Mouse (Mus musculus) MEL (cell line): ENCODE results near the gene Eva1c. TPM values are rescaled to one million over a fixed set of nuclear protein-coding genes. Genes with fewer than 3 reads are reported as not detected.
A peak's percentile ranks its signal among the peaks of the same experiment; 100 is the strongest.

Source experiments
- DNase-seq: peaks from one replicate; pipeline ENCODE4 v3.0.0; 2011; ENCODE audit warnings: low read depth, low spot score
- H3K27ac ChIP-seq: 2 replicates; pipeline ENCODE4 v1.5.1; 2012; ENCODE audit warnings: low read depth, mild to moderate bottlenecking, control low read depth, low read length, moderate library complexity; ENCODE audit not compliant: control insufficient read depth
- H3K27me3 ChIP-seq, 2 experiments: fragments of 150-350 bp in 1 of 2; sonication (generic) in 1 of 2; 2 replicates each; pipeline ENCODE4 v1.6.1; 2012; ENCODE audit warnings: low read length in 2 of 2, mild to moderate bottlenecking in 2 of 2, improper control_type of control experiment in 1 of 2, moderate library complexity in 1 of 2; ENCODE audit not compliant: insufficient read depth in 2 of 2, control insufficient read depth in 1 of 2
- H3K36me3 ChIP-seq, 2 experiments: 2 replicates each; pipeline ENCODE4 v1.6.1; 2012 to 2014; ENCODE audit warnings: low read length in 2 of 2, improper control_type of control experiment in 1 of 2, inconsistent platforms in 1 of 2, mild to moderate bottlenecking in 1 of 2; ENCODE audit not compliant: insufficient read depth in 2 of 2, control insufficient read depth in 1 of 2
- H3K4me1 ChIP-seq, 2 experiments: fragments of 150-350 bp in 1 of 2; sonication (generic) in 1 of 2; 2 replicates each; pipeline ENCODE4 v1.6.1; 2012; ENCODE audit warnings: low read length in 2 of 2, improper control_type of control experiment in 1 of 2, mild to moderate bottlenecking in 1 of 2; ENCODE audit not compliant: insufficient read depth in 2 of 2, control insufficient read depth in 1 of 2
- H3K4me3 ChIP-seq, 2 experiments: fragments of 150-350 bp in 1 of 2; sonication (generic) in 1 of 2; 2 replicates each; pipeline ENCODE4 v1.5.1; 2012; ENCODE audit warnings: low read depth in 2 of 2, low read length in 2 of 2, mild to moderate bottlenecking in 2 of 2, moderate library complexity in 2 of 2, control low read depth in 1 of 2, improper control_type of control experiment in 1 of 2; ENCODE audit not compliant: control insufficient read depth in 1 of 2, insufficient read depth in 1 of 2
- H3K79me2 ChIP-seq: 2 replicates; pipeline ENCODE4 v1.6.1; 2012; ENCODE audit warnings: mild to moderate bottlenecking, low read length, moderate library complexity; ENCODE audit not compliant: control insufficient read depth, poor library complexity, insufficient read depth
- H3K9ac ChIP-seq: 2 replicates; pipeline ENCODE4 v1.6.1; 2012; ENCODE audit warnings: low read depth, mild to moderate bottlenecking, control low read depth, low read length, moderate library complexity; ENCODE audit not compliant: control insufficient read depth, poor library complexity, severe bottlenecking
- H3K9me3 ChIP-seq: fragments of 150-350 bp; sonication (generic); replicated peaks from 2 replicates; pipeline ENCODE4 v1.6.1; 2012; ENCODE audit warnings: mild to moderate bottlenecking, low read length, improper control_type of control experiment, moderate library complexity; ENCODE audit not compliant: insufficient read depth
- E2F4 ChIP-seq: IDR thresholded peaks from 2 replicates; pipeline ENCODE4 v1.6.1; 2011; ENCODE audit warnings: low read depth, low read length, improper control_type of control experiment, borderline replicate concordance
- ETS1 ChIP-seq: IDR thresholded peaks from 2 replicates; pipeline ENCODE4 v1.6.1; 2012; ENCODE audit warnings: low read depth, mild to moderate bottlenecking, inconsistent platforms, low read length, improper control_type of control experiment, moderate library complexity
- HCFC1 ChIP-seq: IDR thresholded peaks from 2 replicates; pipeline ENCODE4 v1.6.1; 2012; ENCODE audit warnings: low read depth, mild to moderate bottlenecking, inconsistent platforms, low read length, improper control_type of control experiment, moderate library complexity
- JUND ChIP-seq: IDR thresholded peaks from 2 replicates; pipeline ENCODE4 v1.6.1; 2011; ENCODE audit warnings: low read depth, mild to moderate bottlenecking, improper control_type of control experiment, low read length
- KAT2A ChIP-seq: conservative IDR thresholded peaks from 2 replicates; pipeline ENCODE4 v1.6.1; 2012; ENCODE audit warnings: low read depth, low read length, improper control_type of control experiment, inconsistent platforms
- MYB ChIP-seq: IDR thresholded peaks from 2 replicates; pipeline ENCODE4 v1.6.1; 2011; ENCODE audit warnings: mild to moderate bottlenecking, low read depth, low read length, improper control_type of control experiment
- POLR2AphosphoS2 ChIP-seq: IDR thresholded peaks from 2 replicates; pipeline ENCODE4 v1.6.1; 2011; ENCODE audit warnings: low read length, improper control_type of control experiment
- SIN3A ChIP-seq: IDR thresholded peaks from 2 replicates; pipeline ENCODE4 v1.6.1; 2012; ENCODE audit warnings: low read length, improper control_type of control experiment, inconsistent platforms
- TAL1 ChIP-seq: IDR thresholded peaks from 2 replicates; pipeline ENCODE4 v1.6.1; 2012; ENCODE audit warnings: mild to moderate bottlenecking, inconsistent platforms, low read length, moderate library complexity, mixed read lengths
- TBP ChIP-seq: IDR thresholded peaks from 2 replicates; pipeline ENCODE4 v1.8.0; 2011; ENCODE audit warnings: low read depth, low read length, improper control_type of control experiment
- ZC3H11A ChIP-seq: IDR thresholded peaks from 2 replicates; pipeline ENCODE4 v1.6.1; 2012; ENCODE audit warnings: low read depth, mild to moderate bottlenecking, inconsistent platforms, low read length, improper control_type of control experiment
- ZKSCAN1 ChIP-seq: IDR thresholded peaks from 2 replicates; pipeline ENCODE4 v1.6.1; 2012; ENCODE audit warnings: low read depth, mild to moderate bottlenecking, inconsistent platforms, low read length, improper control_type of control experiment, moderate library complexity
- ZNF384 ChIP-seq: IDR thresholded peaks from 2 replicates; pipeline ENCODE4 v1.6.1; 2012; ENCODE audit warnings: low read depth, mild to moderate bottlenecking, inconsistent platforms, low read length, improper control_type of control experiment
- polyA plus RNA-seq, 2 experiments: library from polyadenylated mRNA; stranded (reverse) in 1 of 2; unstranded in 1 of 2; fragments of >175 nt in 1 of 2; fragments of >200 nt in 1 of 2; gene quantifications; 2 replicates each; pipeline versions ENCODE4 v1.2.1 to v1.2.4; 2012; ENCODE audit warnings: low replicate concordance in 2 of 2, low read depth in 1 of 2; ENCODE audit not compliant: insufficient read length in 2 of 2, insufficient read depth in 1 of 2, missing spikeins in 1 of 2
- total RNA-seq: library from RNA; depleted of rRNA; stranded (reverse); fragments of 300-350 nt; gene quantifications from 2 replicates; pipeline ENCODE4 v1.2.3, GENCODE M21; 2012

Gene Eva1c
- total and polyA plus RNA-seq, 3 experiments, result 0.06 TPM; not detected in 2

DNA sequence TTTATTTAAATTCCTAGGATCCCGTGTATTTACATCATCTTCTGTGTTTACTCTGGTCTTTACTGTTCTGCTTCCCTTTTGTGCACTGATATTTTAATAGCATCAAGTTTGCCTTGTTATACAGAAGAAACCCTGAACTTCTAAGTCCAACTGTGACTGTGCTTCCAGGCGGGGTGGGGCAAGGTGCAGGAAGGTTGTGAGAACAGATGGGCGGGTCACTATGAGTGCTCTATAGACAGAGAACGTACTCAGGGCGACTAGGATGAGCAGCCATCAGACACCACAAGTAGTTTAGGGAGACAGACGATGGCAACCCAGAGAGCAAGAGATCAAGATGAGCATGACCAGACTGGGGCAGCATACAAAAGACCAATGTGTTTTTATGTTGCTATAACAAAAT is 6.2 kb upstream of the Eva1c start:
- Histone ChIP-seq H3K79me2 (no peaks in the 10 kb centered on the region), H3K4me1 (no peaks in the 10 kb centered on the region), H3K27ac (no peak overlapping the region), H3K9ac (no peak overlapping the region), H3K9me3 (no peaks in the 10 kb centered on the region), H3K36me3 (no peaks in the 10 kb centered on the region), H3K27me3 (peaks cover 0 to 7% of the 10 kb centered on the region in 2 experiments; a peak in 3 of 4 replicates), H3K4me3 (no peak overlapping the region)
- DNase-seq, result no peak
- TF ChIP-seq MYB (no peak), ETS1 (no peak), POLR2AphosphoS2 (no peak), SIN3A (no peak), ZNF384 (no peak), E2F4 (no peak), ZC3H11A (no peak), JUND (no peak)

DNA sequence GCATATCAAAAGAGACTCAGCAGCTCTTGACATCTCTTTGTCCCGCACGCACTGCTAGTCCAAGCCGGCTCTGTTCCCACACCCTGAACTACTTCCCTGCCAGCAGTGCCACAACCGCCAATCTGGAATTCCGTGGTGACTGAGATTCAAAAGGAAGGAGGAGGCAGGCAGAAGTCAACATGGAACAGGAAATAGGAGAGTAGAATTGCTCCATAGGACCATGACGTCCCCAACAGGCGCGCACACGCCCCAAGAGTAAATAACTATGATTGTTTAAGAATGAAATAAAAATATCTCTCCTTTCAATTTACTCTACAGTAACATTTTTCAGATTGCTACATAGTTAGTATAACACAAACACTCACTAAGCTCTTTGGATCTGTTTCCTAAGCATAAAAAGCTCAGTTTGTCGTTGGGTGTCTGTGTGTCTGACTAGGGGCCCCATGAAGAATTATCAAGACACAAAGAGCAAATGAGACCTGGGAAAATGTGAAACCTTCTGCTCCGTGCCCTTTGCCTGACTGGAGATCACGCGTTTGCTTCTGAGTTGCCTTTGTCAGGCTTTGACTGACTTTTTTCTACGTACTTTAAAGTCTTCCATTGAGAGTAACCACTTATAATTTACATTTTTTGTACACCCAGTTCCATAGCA is 5.3 kb upstream of the Eva1c start:
- Histone ChIP-seq H3K36me3 (no peaks in the 10 kb centered on the region), H3K4me1 (no peaks in the 10 kb centered on the region), H3K9me3 (no peaks in the 10 kb centered on the region), H3K27ac (no peak overlapping the region), H3K79me2 (no peaks in the 10 kb centered on the region), H3K9ac (no peak overlapping the region), H3K4me3 (no peak overlapping the region), H3K27me3 (peaks cover 0 to 7% of the 10 kb centered on the region in 2 experiments; a peak in 3 of 4 replicates)
- TF ChIP-seq HCFC1, result no peak
- TF ChIP-seq ZKSCAN1, result no peak
- TF ChIP-seq JUND, result no peak
- TF ChIP-seq KAT2A, result no peak
- no peak for DNase-seq

DNA sequence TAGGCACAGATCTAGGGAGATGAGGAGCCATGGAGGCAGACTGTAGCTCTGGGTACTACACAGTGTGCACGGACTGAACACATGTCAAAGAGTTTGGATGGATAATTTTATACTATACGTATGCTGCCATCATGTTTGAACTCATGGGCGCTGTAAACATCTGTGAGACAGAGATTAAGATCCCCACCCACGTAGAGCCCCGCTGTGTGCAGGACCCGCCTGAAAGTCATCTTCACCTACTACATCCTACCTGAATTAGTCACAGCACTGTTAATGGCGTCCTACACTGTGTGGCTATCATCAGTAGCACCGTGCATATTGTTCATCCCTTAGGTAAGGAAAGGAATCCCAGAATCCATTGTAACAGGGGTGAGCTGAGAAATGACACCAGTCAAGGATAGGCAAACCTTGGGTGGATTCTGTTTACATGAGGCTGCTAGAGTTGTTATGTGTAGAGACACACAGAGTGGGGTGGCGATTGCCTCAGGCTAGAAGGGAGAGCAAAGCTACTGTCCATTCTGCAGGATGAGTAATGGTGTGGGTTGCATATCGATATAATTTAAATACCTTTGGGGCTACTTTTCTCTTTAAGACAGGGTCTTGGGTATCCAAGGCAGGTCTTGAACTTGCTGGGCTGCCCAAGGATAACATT is 4.1 kb upstream of the Eva1c start:
- Histone ChIP-seq H3K27ac (no peak overlapping the region), H3K27me3 (peaks cover 0 to 5% of the 10 kb centered on the region in 2 experiments; a peak in 3 of 4 replicates)

More for the DNA sequence above, 4.1 kb upstream of the Eva1c start:
- no peak for DNase-seq
- no peak overlapping the region for H3K4me3 ChIP-seq
- no peaks in the 10 kb centered on the region for H3K79me2 ChIP-seq
- no peak overlapping the region for H3K9ac ChIP-seq
- no peaks in the 10 kb centered on the region for H3K9me3 ChIP-seq
- peak; percentile 20; the same call in 1 of the 2 replicates for TF ChIP-seq TAL1
- TF ChIP-seq TBP, result no peak
- no peaks in the 10 kb centered on the region for H3K36me3 ChIP-seq
- no peaks in the 10 kb centered on the region for H3K4me1 ChIP-seq
